ENCODE assay signal across 21 mouse cellular contexts in the genomic region with DNA sequence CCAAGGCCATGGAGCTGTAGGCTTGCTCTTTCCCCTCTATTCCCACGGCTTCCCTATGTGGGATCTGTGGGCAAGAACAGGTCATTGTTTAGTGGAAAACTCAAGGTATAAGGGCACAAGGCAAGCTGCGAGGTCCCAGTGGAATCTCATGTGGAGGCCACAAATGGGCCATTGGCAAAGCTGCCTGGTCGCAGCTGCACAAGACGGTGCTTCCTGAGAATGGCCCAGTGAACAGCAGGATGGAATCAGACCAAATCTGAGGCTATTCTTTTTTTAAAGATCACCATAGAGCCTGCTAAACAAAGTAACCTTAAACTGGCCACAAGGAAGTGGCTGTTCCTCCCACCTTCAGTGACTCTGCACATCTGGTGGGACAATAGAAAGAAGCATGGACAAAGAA.
A peak's percentile ranks its signal among the peaks of the same experiment; 100 is the strongest.
DNase-seq lines count a peak whose midpoint lies in the region; ATAC-seq and TF ChIP-seq lines count a peak whose summit lies in the region.
"Had no signal": no experiment of that assay in that cellular context is flagged by ENCODE, and none has a peak within 500 bp of the region (broad histone marks: within the 10 kb centered on the region; RNA-seq: fewer than 3 reads in every experiment).

No protein-coding gene starts in this region.

- TF ChIP-seq CTCF in kidney, postnatal 0 days (IDR thresholded peaks at IDR 0.05; ENCODE audit: low read depth), result no peak
- no peak for TF ChIP-seq CTCF in embryonic fibroblast, embryonic 13.5 days (IDR thresholded peaks at IDR 0.05; ENCODE audit: borderline replicate concordance, insufficient read depth, low read length)

- peaks cover 14% of the 10 kb centered on the region for H3K4me1 ChIP-seq in kidney, postnatal 0 days (replicated peaks; ENCODE audit: insufficient read depth, low read length)
- peaks cover 55% of the 10 kb centered on the region for H3K4me1 ChIP-seq in liver, embryonic 13.5 days (replicated peaks)
- H3K4me1 ChIP-seq in embryonic fibroblast, embryonic 13.5 days (ENCODE audit: control insufficient read depth, insufficient read depth, low read length), result peaks cover 16% of the 10 kb centered on the region
- H3K4me1 ChIP-seq: forebrain, embryonic 15.5 days had no signal

- no peaks in the 10 kb centered on the region for H3K27me3 ChIP-seq in kidney, postnatal 0 days (ENCODE audit: insufficient read depth, low read length)
- H3K27me3 ChIP-seq in liver, embryonic 13.5 days, result no peaks in the 10 kb centered on the region
- H3K27me3 ChIP-seq: CH12.LX; embryonic facial prominence, embryonic 15.5 days; forebrain, embryonic 15.5 days; heart, embryonic 13.5 days; hindbrain, embryonic 13.5 days had no signal

- H3K4me2 ChIP-seq in kidney, postnatal 0 days (ENCODE audit: low read length), result no peak overlapping the region
- H3K4me2 ChIP-seq in liver, embryonic 13.5 days, result no peak overlapping the region
- H3K4me2 ChIP-seq: embryonic facial prominence, embryonic 15.5 days; forebrain, embryonic 15.5 days; heart, embryonic 13.5 days; hindbrain, embryonic 13.5 days had no signal

- intact Hi-C loops in gastrocnemius, postnatal 14 days (cut with DNase I; ENCODE audit: low total_unique reads), result loop anchor here (2.0 to 5.0 kb wide), 2 partner anchors 96 to 158 kb away; no protein-coding TSS in a partner anchor

- peak; percentile 22 for DNase-seq in gastrocnemius, postnatal 14 days
- no peak for DNase-seq in gastrocnemius, adult 8-10 months (ENCODE audit: low spot score in 2 of 2)
- DNase-seq in kidney, postnatal 0 days (ENCODE audit: low spot score), result no peak
- DNase-seq in kidney, adult 11 months, result no peak
- DNase-seq in liver, embryonic 13.5 days, result no peak
- DNase-seq in liver, result no peak
- no peak for DNase-seq in spleen, adult 18-20 months
- DNase-seq: adrenal gland, adult 2 months; adrenal gland, postnatal 25 days; cerebellum, adult 2 months; cerebellum, postnatal 10 days; gastrocnemius, postnatal 36 days; heart, adult 18-20 months; heart, postnatal 10 days had no signal

- no peak for TF ChIP-seq POLR2A in embryonic fibroblast, embryonic 13.5 days (IDR thresholded peaks at IDR 0.05; ENCODE audit: low read depth, low read length)

- WGBS in kidney, postnatal 0 days, result 70% methylated on average over 4 of the region's 4 CpGs
- WGBS in liver, embryonic 13.5 days (ENCODE audit: insufficient replicate concordance), result 85% methylated on average over 4 of the region's 4 CpGs

- H3K4me3 ChIP-seq in kidney, postnatal 0 days (replicated peaks; ENCODE audit: low read depth, low read length), result no peak overlapping the region
- H3K4me3 ChIP-seq in liver, embryonic 13.5 days (replicated peaks), result no peak overlapping the region
- H3K4me3 ChIP-seq in embryonic fibroblast, embryonic 13.5 days (ENCODE audit: insufficient read depth, low read length), result no peak overlapping the region
- H3K4me3 ChIP-seq: embryonic facial prominence, embryonic 15.5 days; forebrain, embryonic 15.5 days; heart, embryonic 13.5 days; hindbrain, embryonic 13.5 days had no signal

- H3K27ac ChIP-seq in kidney, postnatal 0 days, result no peak overlapping the region
- H3K27ac ChIP-seq in liver, embryonic 13.5 days, result peak overlapping the region; percentile 45; the same call in 1 of the 2 replicates
- H3K27ac ChIP-seq in embryonic fibroblast, embryonic 13.5 days (ENCODE audit: insufficient read depth, low read length), result peak overlapping the region; percentile 70
- H3K27ac ChIP-seq: embryonic facial prominence, embryonic 15.5 days; forebrain, embryonic 15.5 days; heart, embryonic 13.5 days; hindbrain, embryonic 13.5 days; hindbrain, postnatal 0 days had no signal

- H3K9ac ChIP-seq in kidney, postnatal 0 days (ENCODE audit: low read depth, low read length), result 0 out of 2 replicates have a peak overlapping the region, but pooled peaks have one; percentile 4
- no peak overlapping the region; the same call in 1 of the 2 replicates for H3K9ac ChIP-seq in liver, embryonic 13.5 days
- H3K9ac ChIP-seq: embryonic facial prominence, embryonic 15.5 days; forebrain, embryonic 15.5 days had no signal

- no peaks in the 10 kb centered on the region for H3K9me3 ChIP-seq in kidney, postnatal 0 days (replicated peaks; ENCODE audit: low read length)
- H3K9me3 ChIP-seq in liver, embryonic 13.5 days (replicated peaks), result no peaks in the 10 kb centered on the region
- H3K9me3 ChIP-seq: embryonic facial prominence, embryonic 15.5 days; forebrain, embryonic 15.5 days; heart, embryonic 13.5 days; hindbrain, embryonic 13.5 days had no signal

- no peak for ATAC-seq in kidney, postnatal 0 days (replicated peaks; ENCODE audit: low FRiP score, low read depth)
- ATAC-seq in liver, embryonic 13.5 days (ENCODE audit: low read depth), result no peak
- ATAC-seq: forebrain, embryonic 15.5 days; hindbrain, postnatal 0 days had no signal

- no peaks in the 10 kb centered on the region for H3K36me3 ChIP-seq in kidney, postnatal 0 days (ENCODE audit: insufficient read depth, low read length)
- H3K36me3 ChIP-seq in liver, embryonic 13.5 days, result peaks cover 10% of the 10 kb centered on the region
- H3K36me3 ChIP-seq: hindbrain, embryonic 13.5 days had no signal
